Mouse (Mus musculus) forebrain, embryonic 12.5 days (tissue): ENCODE measurements around the gene Rpusd2. TPM values are rescaled to one million over a fixed set of nuclear protein-coding genes. Genes with fewer than 3 reads are reported as not detected.

Experiments used
- ATAC-seq: fragments of 200-750 bp; cut with Nextera tagmentation; 2 replicates; pipeline ENCODE4 v1.8.0; 2017; ENCODE audit warnings: moderate TSS enrichment; ENCODE audit not compliant: low FRiP score
- H3K27ac ChIP-seq: fragments of 300-500 bp; sonication (generic); 2 replicates; pipeline ENCODE4 v1.5.1; 2016; ENCODE audit warnings: mild to moderate bottlenecking
- H3K27me3 ChIP-seq: fragments of 300-500 bp; sonication (generic); 2 replicates; pipeline ENCODE4 v1.6.1; 2016; ENCODE audit warnings: mild to moderate bottlenecking
- H3K36me3 ChIP-seq: fragments of 300-500 bp; sonication (generic); replicated peaks from 2 replicates; pipeline ENCODE4 v1.6.1; 2016; ENCODE audit warnings: mild to moderate bottlenecking
- H3K4me1 ChIP-seq: fragments of 300-500 bp; sonication (generic); 2 replicates; pipeline ENCODE4 v1.6.1; 2016
- H3K4me2 ChIP-seq: fragments of 300-500 bp; sonication (generic); 2 replicates; pipeline ENCODE4 v1.6.1; 2016; ENCODE audit warnings: mild to moderate bottlenecking, moderate library complexity
- H3K4me3 ChIP-seq: fragments of 300-500 bp; sonication (generic); replicated peaks from 2 replicates; pipeline ENCODE4 v1.5.1; 2016; ENCODE audit warnings: mild to moderate bottlenecking
- H3K9ac ChIP-seq: fragments of 300-500 bp; sonication (generic); 2 replicates; pipeline ENCODE4 v1.6.1; 2016; ENCODE audit warnings: mild to moderate bottlenecking
- H3K9me3 ChIP-seq: fragments of 300-500 bp; sonication (generic); 2 replicates; pipeline ENCODE4 v1.6.1; 2016
- WGBS: fragments of 180-500 bp; shearing (Covaris S2); methylation state at CpG from one replicate; pipeline ENCODE4 v1.1.7; 2016; 5-methylcytosine and 5-hydroxymethylcytosine counted together
- polyA plus RNA-seq: library from polyadenylated mRNA; unstranded; fragments of >200 nt; fragmentation: Nextera tagmentation; extraction: Ambion mirVana; gene quantifications from 2 replicates; pipeline ENCODE4 v1.2.1, GENCODE M21; 2016

Rpusd2 gene
- polyA plus RNA-seq, 1 experiment from 2014 or later: 7.7 TPM

- Histone ChIP-seq H3K27ac (no peak overlapping the region), H3K36me3 (peaks cover 11% of the 10 kb centered on the region), H3K27me3 (no peaks in the 10 kb centered on the region), H3K9ac (no peak overlapping the region), H3K4me2 (no peak overlapping the region), H3K4me1 (peaks cover 11% of the 10 kb centered on the region), H3K9me3 (no peaks in the 10 kb centered on the region), H3K4me3 (no peak overlapping the region)
- ATAC-seq: no peak
- WGBS: 74% methylated on average over 2 of the region's 2 CpGs
These were observed 10.6 kb downstream of the Rpusd2 start for GRCm38 (mm10) chr2:119045163-119045562.

- Histone ChIP-seq H3K9ac (peak within 1 kb of the TSS; percentile 59), H3K4me2 (peak within 1 kb of the TSS; percentile 48), H3K4me1 (peaks cover 11% of the 10 kb centered on the region), H3K9me3 (no peaks in the 10 kb centered on the region), H3K27ac (peak within 1 kb of the TSS; percentile 89), H3K4me3 (peak within 1 kb of the TSS; percentile 61), H3K27me3 (no peaks in the 10 kb centered on the region), H3K36me3 (peaks cover 14% of the 10 kb centered on the region)
- ATAC-seq: peak; percentile 97
- WGBS: under 1% methylated on average over 77 of the region's 77 CpGs
These were observed 12.3 kb downstream of the Rpusd2 start, which contains the start of gene Knl1 for GRCm38 (mm10) chr2:119046649-119047611. TSS of gene Knl1 (plus strand) at chr2:119047119.

GRCm38 (mm10) chr2:119047849-119048248 is 13.3 kb downstream of the Rpusd2 start:
- peak overlapping the region; percentile 61 for H3K4me3 ChIP-seq
- WGBS: 16% methylated on average over 4 of the region's 4 CpGs
- 0 out of 2 replicates have a peak, but pooled peaks cover 5% of the 10 kb centered on the region for H3K36me3 ChIP-seq
- no peaks in the 10 kb centered on the region for H3K27me3 ChIP-seq
- H3K4me2 ChIP-seq: peak overlapping the region; percentile 48
- H3K4me1 ChIP-seq: peaks cover 11% of the 10 kb centered on the region
- H3K9ac ChIP-seq: peak overlapping the region; percentile 59
- ATAC-seq: no peak
- H3K27ac ChIP-seq: peak overlapping the region; percentile 89; the same call in 1 of the 2 replicates
- no peaks in the 10 kb centered on the region for H3K9me3 ChIP-seq

- no peak for ATAC-seq
- WGBS: 95% methylated on average over 4 of the region's 4 CpGs
- H3K9me3 ChIP-seq: no peaks in the 10 kb centered on the region
- H3K4me1 ChIP-seq: peaks cover 11% of the 10 kb centered on the region
- H3K27ac ChIP-seq: no peak overlapping the region
- H3K4me3 ChIP-seq: no peak overlapping the region
- H3K9ac ChIP-seq: no peak overlapping the region
- 0 out of 2 replicates have a peak, but pooled peaks cover 5% of the 10 kb centered on the region for H3K36me3 ChIP-seq
- H3K4me2 ChIP-seq: no peak overlapping the region
- H3K27me3 ChIP-seq: no peaks in the 10 kb centered on the region
These were observed 15.6 kb downstream of the Rpusd2 start for GRCm38 (mm10) chr2:119050132-119050650.

GRCm38 (mm10) chr2:119060139-119060538 is 25.5 kb downstream of the Rpusd2 start:
- 96% methylated on average over 2 of the region's 2 CpGs for WGBS
- Histone ChIP-seq H3K27ac (no peak overlapping the region), H3K9ac (no peak overlapping the region), H3K4me3 (no peak overlapping the region), H3K9me3 (no peaks in the 10 kb centered on the region), H3K27me3 (no peaks in the 10 kb centered on the region), H3K4me1 (no peaks in the 10 kb centered on the region), H3K36me3 (peaks cover 36% of the 10 kb centered on the region), H3K4me2 (no peak overlapping the region)
- ATAC-seq: no peak

- Histone ChIP-seq H3K4me3 (no peak overlapping the region), H3K27ac (no peak overlapping the region), H3K36me3 (peaks cover 41% of the 10 kb centered on the region), H3K4me2 (no peak overlapping the region), H3K9ac (no peak overlapping the region), H3K27me3 (no peaks in the 10 kb centered on the region), H3K9me3 (no peaks in the 10 kb centered on the region), H3K4me1 (no peaks in the 10 kb centered on the region)
- 93% methylated on average over 4 of the region's 4 CpGs for WGBS
- ATAC-seq: no peak
These were observed 37.8 kb downstream of the Rpusd2 start for GRCm38 (mm10) chr2:119072397-119072796.

- Histone ChIP-seq H3K36me3 (peaks cover 46% of the 10 kb centered on the region), H3K4me1 (no peaks in the 10 kb centered on the region)
- WGBS: 77% methylated on average over 2 of the region's 2 CpGs
These were observed 51.6 kb downstream of the Rpusd2 start for GRCm38 (mm10) chr2:119086156-119086555.

More at GRCm38 (mm10) chr2:119086156-119086555, 51.6 kb downstream of the Rpusd2 start:
- no peak for ATAC-seq
- H3K27ac ChIP-seq: no peak overlapping the region
- H3K9ac ChIP-seq: no peak overlapping the region
- H3K4me2 ChIP-seq: no peak overlapping the region
- H3K9me3 ChIP-seq: no peaks in the 10 kb centered on the region
- H3K4me3 ChIP-seq: no peak overlapping the region
- no peaks in the 10 kb centered on the region for H3K27me3 ChIP-seq

Other genes starting within 250 kb of the Rpusd2 start
- 164 and 167 TPM in 2 replicates for gene Knstrn, start 220.8 kb upstream of the Rpusd2 start, polyA plus RNA-seq
- 50.8 and 56.3 TPM in 2 replicates for gene Ivd, start 172.8 kb upstream of the Rpusd2 start, polyA plus RNA-seq
- 5.5 TPM in 2 replicates for gene Bahd1, start 134.4 kb upstream of the Rpusd2 start, polyA plus RNA-seq
- gene Chst14, start 108.3 kb upstream of the Rpusd2 start, polyA plus RNA-seq: 12.9 and 14.7 TPM in 2 replicates
- 25.3 and 26.4 TPM in 2 replicates for gene Ccdc32, start 5.4 kb upstream of the Rpusd2 start, polyA plus RNA-seq
- gene Knl1, start 12.3 kb downstream of the Rpusd2 start, polyA plus RNA-seq: 71.0 and 84.4 TPM in 2 replicates
- 66.5 and 67.6 TPM in 2 replicates for gene Rad51, start 78.0 kb downstream of the Rpusd2 start, polyA plus RNA-seq
- 43.6 and 48.7 TPM in 2 replicates for gene Rmdn3, start 122.2 kb downstream of the Rpusd2 start, polyA plus RNA-seq
- gene Gchfr, start 133.0 kb downstream of the Rpusd2 start, polyA plus RNA-seq: 2.2 and 2.3 TPM in 2 replicates
- gene Gm14137, start 139.7 kb downstream of the Rpusd2 start, polyA plus RNA-seq: 1.0 and 1.5 TPM in 2 replicates
- 45.9 and 51.1 TPM in 2 replicates for gene Zfyve19, start 173.8 kb downstream of the Rpusd2 start, polyA plus RNA-seq
- 26.0 and 26.7 TPM in 2 replicates for gene Dnajc17, start 174.0 kb downstream of the Rpusd2 start, polyA plus RNA-seq
- gene Ppp1r14d, start 195.1 kb downstream of the Rpusd2 start, polyA plus RNA-seq: not detected in 2 replicates
- gene Spint1, start 202.6 kb downstream of the Rpusd2 start, polyA plus RNA-seq: 2.0 and 2.1 TPM in 2 replicates
- gene Rhov, start 236.5 kb downstream of the Rpusd2 start, polyA plus RNA-seq: 3.7 and 3.9 TPM in 2 replicates